Mouse (Mus musculus): ENCODE data around the gene Fbxw11. TPM values are rescaled to one million over a fixed set of nuclear protein-coding genes. Genes with fewer than 3 reads are reported as not detected.
"Not testable (repeated sequence)": the region's sequence is repeated elsewhere in the genome, so short reads cannot be mapped to it uniquely, and the experiment has no call there.

Gene Fbxw11
- total RNA-seq (2021), result 100 to 1,000 TPM; 148 to 157 TPM

GRCm38 (mm10) chr11:32642249-32642876, at the start of gene Fbxw11:
Fbxw11 (plus strand) TSS chr11:32642724.
- DNase-seq, result peak; percentile 94 to 95

GRCm38 (mm10) chr11:32593081-32593480, 49.4 kb upstream of the Fbxw11 start:
- DNase-seq, result no peak

DNA sequence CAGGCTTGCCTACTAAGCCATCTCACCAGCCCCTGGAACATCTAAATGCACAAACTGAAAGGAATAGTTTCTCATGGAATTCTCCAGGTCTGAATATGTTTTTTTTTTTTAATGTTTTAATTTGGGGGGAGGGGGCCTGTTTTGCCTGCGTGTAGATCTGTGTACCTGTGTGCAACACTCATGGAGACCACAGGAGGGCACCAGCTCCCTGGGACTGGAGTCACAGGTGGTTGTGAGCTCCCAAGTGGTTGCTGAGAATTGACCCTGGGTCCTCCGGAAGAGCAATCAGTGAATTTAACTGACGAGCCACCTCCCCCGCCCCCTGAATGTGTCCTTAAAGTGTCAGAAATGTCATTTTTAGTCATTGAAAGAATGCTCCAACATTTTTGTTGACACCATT, 48.4 kb upstream of the Fbxw11 start:
- no peak for DNase-seq

DNA sequence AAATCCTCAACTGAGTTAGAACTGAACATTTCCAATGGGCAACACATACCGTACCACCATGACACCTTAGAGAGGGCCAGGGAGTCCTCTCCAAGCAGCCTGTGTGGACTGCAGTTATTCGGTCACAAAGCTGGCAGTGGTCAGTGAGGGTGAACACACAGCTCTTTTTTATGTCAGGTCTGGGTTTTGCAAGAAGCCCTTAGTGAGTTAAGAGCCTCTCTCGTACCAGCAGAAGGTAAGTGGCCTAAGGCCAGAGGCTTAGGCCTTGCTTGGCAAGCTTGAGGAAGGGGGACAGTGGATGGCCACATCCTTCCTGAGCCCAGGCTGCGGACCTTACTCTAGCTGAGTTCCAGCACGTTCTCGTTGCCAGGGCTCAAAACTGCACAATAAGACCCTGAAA, 42.2 kb upstream of the Fbxw11 start:
- no peak for DNase-seq

GRCm38 (mm10) chr11:32601528-32602323, 40.8 kb upstream of the Fbxw11 start:
- DNase-seq, result no peak

- no peak for DNase-seq
These were observed 37.9 kb upstream of the Fbxw11 start for GRCm38 (mm10) chr11:32604663-32605062.

- no peak for DNase-seq
These were observed 37.2 kb upstream of the Fbxw11 start for GRCm38 (mm10) chr11:32605131-32605860.

DNA sequence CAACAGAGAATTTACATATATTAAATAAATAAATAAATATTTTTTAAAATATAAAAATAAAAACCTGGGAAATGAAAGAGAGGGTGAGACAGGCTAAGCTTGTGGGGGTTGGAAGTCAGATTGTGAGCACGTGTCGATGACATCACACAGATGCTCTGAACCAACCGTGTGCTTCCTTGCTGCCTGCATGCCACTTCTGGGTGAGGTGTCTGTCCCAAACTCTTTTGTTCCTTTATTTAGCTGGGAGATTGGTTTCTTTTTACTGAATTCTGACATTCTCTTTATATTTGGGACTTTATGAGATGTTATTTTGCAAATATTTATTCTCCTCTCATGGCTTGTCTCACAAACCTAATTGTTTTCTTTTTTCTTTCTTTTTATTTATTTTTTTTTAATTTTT, 36.6 kb upstream of the Fbxw11 start:
- DNase-seq, result no peak

DNA sequence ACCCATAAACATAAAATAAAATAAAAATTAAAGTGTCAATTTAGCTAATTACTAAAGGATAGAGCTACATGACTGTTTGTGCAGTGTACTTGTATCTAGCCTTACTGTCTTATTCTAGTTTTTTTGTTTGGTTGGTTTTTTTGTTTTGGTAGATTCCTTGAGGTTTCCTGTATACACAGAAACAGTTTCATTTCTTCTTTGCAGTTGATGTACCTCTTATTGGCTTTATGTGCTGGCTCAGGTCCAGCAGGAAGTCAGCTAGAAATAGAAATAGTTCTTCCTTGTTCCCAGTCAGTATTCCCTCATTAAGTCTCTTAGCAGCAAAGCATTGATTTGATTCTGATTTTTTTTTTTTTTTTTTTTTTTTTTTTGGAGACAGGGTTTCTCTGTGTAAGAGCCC, 35.2 kb upstream of the Fbxw11 start:
- DNase-seq, result no peak

- no peak for DNase-seq
These were observed 31.9 kb upstream of the Fbxw11 start for GRCm38 (mm10) chr11:32610616-32611015.

- DNase-seq, result no peak
These were observed 30.2 kb upstream of the Fbxw11 start for GRCm38 (mm10) chr11:32612304-32612703.

DNA sequence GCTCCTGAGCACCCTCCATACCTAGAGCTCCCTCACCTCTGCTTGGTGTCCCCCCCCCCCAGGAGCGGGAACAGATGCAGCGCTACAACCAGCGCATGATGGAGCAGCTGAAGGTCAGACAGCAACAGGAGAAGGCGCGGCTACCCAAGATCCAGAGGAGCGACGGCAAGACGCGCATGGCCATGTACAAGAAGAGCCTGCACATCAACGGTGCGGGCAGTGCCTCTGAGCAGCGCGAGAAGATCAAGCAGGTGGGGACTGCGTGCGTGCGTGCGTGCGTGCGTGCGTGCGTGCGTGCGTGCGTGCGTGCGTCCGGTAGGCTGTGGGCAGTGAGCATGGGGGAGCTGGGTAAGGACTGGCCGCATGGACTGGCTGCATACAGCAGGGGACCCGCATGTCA, 28.1 kb upstream of the Fbxw11 start:
- no peak for DNase-seq

DNA sequence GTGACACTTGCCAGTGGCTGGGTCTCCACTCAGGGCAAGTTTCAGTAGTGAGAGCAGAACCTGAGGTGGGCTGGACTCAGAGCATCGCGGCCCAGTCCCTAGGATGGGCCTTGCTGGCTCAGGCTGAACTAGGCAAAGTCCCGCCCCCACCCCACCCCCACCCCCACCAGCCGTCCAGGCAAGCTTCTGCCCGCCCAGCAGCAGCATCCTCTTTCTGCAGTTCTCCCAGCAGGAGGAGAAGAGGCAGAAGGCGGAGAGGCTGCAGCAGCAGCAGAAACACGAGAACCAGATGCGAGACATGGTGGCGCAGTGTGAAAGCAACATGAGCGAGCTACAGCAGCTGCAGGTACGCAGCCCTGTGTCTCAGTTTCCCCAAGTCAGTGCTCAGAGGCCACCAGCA, 27.0 kb upstream of the Fbxw11 start:
- no peak for DNase-seq

DNA sequence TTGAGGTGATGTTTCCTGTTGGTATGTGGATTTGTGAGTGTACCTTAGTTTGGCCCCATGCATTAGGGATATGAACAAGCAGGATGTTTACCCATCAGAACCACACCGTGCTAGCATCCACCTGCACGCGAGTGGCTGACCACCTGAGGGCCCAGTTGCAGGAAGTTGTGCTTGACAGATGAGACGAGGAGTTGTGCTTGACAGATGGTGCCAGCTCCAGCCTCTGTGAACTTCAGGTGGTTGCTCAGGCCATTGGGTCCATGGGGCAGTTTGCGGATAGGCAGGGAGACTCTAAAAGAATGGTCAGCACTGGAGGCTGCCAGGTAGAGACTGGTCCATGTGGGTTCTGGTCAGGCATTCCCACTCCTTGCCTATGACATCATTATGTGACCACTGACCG, 26.4 kb upstream of the Fbxw11 start:
- DNase-seq, result no peak

DNA sequence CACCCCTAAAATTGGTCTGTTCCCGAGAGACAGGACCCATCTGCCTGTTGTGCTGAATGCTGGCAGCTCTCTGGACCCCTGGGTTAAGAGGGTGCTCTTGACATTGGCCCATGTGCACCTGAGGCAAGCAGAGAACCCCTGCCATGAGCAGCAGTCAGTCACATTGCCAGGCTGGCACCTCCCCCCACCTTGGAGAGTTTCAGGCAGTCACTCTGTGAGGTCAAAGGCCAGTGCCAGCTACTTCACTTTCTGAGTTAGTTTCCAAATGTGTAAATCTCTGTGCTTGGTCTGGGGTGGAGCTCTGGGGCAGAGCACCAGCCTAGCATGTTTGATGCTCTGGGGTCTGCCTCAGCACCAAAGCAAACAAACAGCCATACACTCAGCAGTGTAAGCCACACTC, 24.5 kb upstream of the Fbxw11 start:
- no peak for DNase-seq

DNA sequence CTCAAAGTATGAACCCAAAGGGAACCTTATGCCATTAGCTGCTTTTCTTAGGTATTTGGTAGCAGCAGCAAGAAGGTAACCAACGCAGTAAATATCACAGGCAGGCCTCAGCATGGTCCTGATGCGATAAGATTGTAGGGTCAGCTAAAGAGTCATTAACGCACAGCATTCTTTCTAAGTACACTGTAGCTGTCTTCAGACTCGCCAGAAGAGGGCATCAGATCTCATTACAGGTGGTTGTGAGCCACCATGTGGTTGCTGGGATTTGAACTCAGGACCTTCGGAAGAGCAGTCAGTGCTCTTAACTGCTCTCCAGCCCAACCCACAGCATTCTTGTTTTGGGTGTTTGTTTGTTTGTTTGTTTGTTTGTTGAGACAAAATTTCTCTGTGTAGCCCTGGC, 23.9 kb upstream of the Fbxw11 start:
- not testable (repeated sequence) for DNase-seq

GRCm38 (mm10) chr11:32619257-32619816, 23.2 kb upstream of the Fbxw11 start:
- DNase-seq, result no peak

GRCm38 (mm10) chr11:32619866-32620456, 22.6 kb upstream of the Fbxw11 start:
- DNase-seq, result no peak

DNA sequence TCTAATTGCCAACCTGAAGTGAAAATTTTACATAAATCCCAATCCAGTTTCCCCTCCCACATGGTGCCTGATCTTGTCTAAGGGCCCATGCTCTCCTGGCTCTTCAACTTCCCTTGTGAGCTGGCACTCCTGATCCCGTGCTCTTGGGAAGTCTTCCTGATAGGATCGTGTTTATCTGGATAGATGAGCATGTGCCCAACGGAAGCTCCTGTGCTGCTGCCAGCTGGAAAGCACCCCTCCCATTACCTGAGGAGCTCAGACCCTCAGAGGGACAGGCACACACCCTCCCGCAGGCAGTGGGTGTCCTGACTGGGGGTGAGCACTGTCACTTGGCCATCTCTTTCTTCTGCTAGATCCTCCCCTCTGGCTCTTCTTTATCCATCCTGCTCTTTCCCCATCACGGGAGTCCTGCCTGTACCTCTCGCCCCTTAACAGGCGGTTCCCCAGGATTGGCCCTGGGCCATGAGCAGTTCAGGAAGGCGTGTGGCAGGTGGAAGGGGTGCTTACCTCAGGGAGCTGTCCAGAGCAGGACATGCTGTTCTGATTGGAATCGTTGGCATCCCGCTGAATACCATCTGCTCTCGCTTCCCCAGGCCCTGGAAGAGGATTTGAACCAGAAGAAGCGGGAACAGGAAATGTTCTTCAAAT, 20.6 kb upstream of the Fbxw11 start:
- peak; percentile 21 to 33 for DNase-seq

DNA sequence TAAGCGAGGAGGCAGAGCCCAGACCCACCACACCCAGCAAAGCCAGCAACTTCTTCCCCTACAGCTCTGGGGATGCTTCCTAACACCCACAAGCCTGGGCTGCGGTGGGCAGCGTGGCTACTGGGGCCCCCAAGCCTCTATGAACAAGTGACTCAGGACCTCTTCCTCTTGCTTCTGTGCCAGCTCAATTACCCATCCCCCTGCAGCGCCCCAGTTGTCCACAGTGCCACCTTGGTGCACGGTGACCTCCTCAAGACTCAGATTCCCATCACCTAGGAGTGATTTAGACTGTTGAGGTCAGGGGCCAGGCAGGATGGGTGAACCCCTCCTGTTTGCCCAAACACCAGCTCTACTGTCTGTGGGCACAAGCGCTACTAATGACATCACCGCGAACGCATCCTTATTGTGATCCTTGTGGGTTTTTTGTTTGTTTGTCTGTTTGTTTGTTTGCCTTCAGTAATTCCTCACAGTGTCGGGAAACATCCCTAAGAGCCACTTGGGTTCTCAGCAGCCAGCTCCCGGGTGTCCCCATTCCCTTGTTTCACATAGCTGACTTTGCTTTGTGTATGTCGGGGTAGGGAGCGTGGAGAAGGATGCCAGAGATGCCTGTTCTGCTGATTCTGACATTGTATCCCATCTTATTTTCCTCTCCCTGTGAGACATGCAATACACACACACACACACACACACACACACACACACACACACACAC, 19.9 kb upstream of the Fbxw11 start:
- DNase-seq, result no peak

DNA sequence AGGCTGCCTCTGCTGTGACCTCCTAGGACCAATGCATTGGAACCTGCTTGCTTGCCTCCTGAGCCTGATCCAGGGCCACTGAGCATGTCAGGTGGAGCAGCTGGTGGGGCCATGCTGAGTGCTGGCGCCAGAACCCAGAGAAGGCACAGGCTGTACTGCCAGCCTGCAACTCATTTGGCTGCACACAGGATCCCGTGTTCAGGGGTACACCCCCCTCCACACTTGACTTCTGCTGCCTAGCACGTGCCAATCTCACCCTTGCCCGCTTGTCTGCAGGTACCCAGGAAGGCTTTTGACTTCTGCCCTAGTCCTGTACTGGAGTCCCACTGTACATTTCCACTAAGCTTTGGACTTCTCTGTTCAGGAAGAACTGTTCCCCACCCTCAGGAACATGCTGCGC, 19.3 kb upstream of the Fbxw11 start:
- DNase-seq, result peak; percentile 78 to 81

DNA sequence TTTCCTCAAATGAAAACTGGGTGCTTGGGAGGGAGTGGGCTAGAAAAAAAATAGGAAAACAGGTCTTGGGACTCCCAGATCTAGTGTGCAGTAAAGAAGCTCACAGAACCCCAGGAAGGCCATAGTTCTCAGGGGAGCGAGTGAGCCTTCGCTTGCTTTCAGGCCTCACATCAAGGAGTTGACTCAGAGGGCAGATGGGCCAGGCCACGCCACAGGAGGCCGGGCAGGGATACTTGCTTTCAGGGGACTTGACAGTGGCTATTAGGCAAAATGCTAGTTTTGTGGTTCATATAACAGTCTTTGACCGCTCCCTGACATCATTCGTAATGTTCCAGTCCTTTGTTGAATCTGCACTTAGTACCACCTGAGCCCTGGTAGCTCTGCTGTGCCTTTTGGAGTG, 18.6 kb upstream of the Fbxw11 start:
- DNase-seq, result no peak

Measured in layer of hippocampus, postnatal 36 days (tissue).